Mouse (Mus musculus) stomach, embryonic 16.5 days (tissue): ENCODE measurements at regions not wholly inside any gene's neighbourhood (a gene's known extent, or its start where the extent isn't known, plus 50 kb on each side); places are given as distances from the start of the nearest gene placed in this dataset.

ENCODE experiments used
- ATAC-seq: fragments of 200-750 bp; cut with Nextera tagmentation; 2 replicates; pipeline ENCODE4 v1.8.0; 2017; ENCODE audit warnings: moderate number of reproducible peaks, moderate TSS enrichment; ENCODE audit not compliant: insufficient read depth, low FRiP score
- H3K27ac ChIP-seq: fragments of 300-500 bp; sonication (generic); 2 replicates; pipeline ENCODE4 v1.5.1; 2014; ENCODE audit warnings: low read length
- H3K27me3 ChIP-seq: fragments of 300-500 bp; sonication (generic); 2 replicates; pipeline ENCODE4 v1.6.1; 2014; ENCODE audit warnings: low read length, control low read depth, mixed read lengths; ENCODE audit not compliant: control insufficient read depth, insufficient read depth
- H3K36me3 ChIP-seq: fragments of 300-500 bp; sonication (generic); 2 replicates; pipeline ENCODE4 v1.6.1; 2014; ENCODE audit warnings: low read length; ENCODE audit not compliant: control insufficient read depth, insufficient read depth
- H3K4me1 ChIP-seq: fragments of 300-500 bp; sonication (generic); 2 replicates; pipeline ENCODE4 v1.6.1; 2014; ENCODE audit warnings: low read length, control low read depth, mixed read lengths; ENCODE audit not compliant: control insufficient read depth, insufficient read depth
- H3K4me2 ChIP-seq: fragments of 300-500 bp; sonication (generic); 2 replicates; pipeline ENCODE4 v1.6.1; 2014; ENCODE audit warnings: low read depth, low read length, mixed read lengths
- H3K4me3 ChIP-seq: fragments of 300-500 bp; sonication (generic); replicated peaks from 2 replicates; pipeline ENCODE4 v1.5.1; 2014; ENCODE audit warnings: mild to moderate bottlenecking, low read length
- H3K9ac ChIP-seq: fragments of 300-500 bp; sonication (generic); 2 replicates; pipeline ENCODE4 v1.6.1; 2014; ENCODE audit warnings: low read length
- H3K9me3 ChIP-seq: fragments of 300-500 bp; sonication (generic); replicated peaks from 2 replicates; pipeline ENCODE4 v1.6.1; 2016; ENCODE audit warnings: low read length, control low read depth; ENCODE audit not compliant: control insufficient read depth
- WGBS: fragments of 180-500 bp; shearing (Covaris S2); extraction: QIAGEN DNeasy Blood & Tissue Kit; methylation state at CpG from one replicate; pipeline ENCODE4 v1.1.7; 2014; 5-methylcytosine and 5-hydroxymethylcytosine counted together

- peak overlapping the region; percentile 43 for H3K9ac ChIP-seq
- 40% methylated on average over 17 of the region's 17 CpGs for WGBS
- peak overlapping the region; percentile 60 for H3K27ac ChIP-seq
Measured at GRCm38 (mm10) chr3:143742786-143743571, 462.0 kb downstream of the Lmo4 start.

GRCm38 (mm10) chr3:143738676-143739075 lies 466.3 kb downstream of the Lmo4 start:
- Histone ChIP-seq H3K9me3 (no peaks in the 10 kb centered on the region), H3K27ac (no peak overlapping the region), H3K4me2 (no peak overlapping the region), H3K27me3 (no peaks in the 10 kb centered on the region), H3K36me3 (no peaks in the 10 kb centered on the region), H3K4me1 (no peaks in the 10 kb centered on the region), H3K4me3 (no peak overlapping the region), H3K9ac (no peak overlapping the region)
- ATAC-seq: no peak
- 75% methylated on average over 3 of the region's 3 CpGs for WGBS

More at GRCm38 (mm10) chr3:143742786-143743571, 462.0 kb downstream of the Lmo4 start:
- no peaks in the 10 kb centered on the region for H3K27me3 ChIP-seq
- H3K9me3 ChIP-seq: no peaks in the 10 kb centered on the region
- H3K4me1 ChIP-seq: no peaks in the 10 kb centered on the region
- H3K4me3 ChIP-seq: peak overlapping the region; percentile 29
- H3K36me3 ChIP-seq: no peaks in the 10 kb centered on the region
- H3K4me2 ChIP-seq: peak overlapping the region; percentile 36
- ATAC-seq: peak; percentile 73

GRCm38 (mm10) chr3:143737844-143738243 lies 467.2 kb downstream of the Lmo4 start:
- no peaks in the 10 kb centered on the region for H3K27me3 ChIP-seq
- H3K36me3 ChIP-seq: no peaks in the 10 kb centered on the region
- ATAC-seq: no peak
- no peak overlapping the region for H3K4me2 ChIP-seq
- no peak overlapping the region for H3K4me3 ChIP-seq
- no peak overlapping the region for H3K27ac ChIP-seq
- WGBS: 73% methylated on average over 6 of the region's 6 CpGs
- H3K9me3 ChIP-seq: no peaks in the 10 kb centered on the region
- no peaks in the 10 kb centered on the region for H3K4me1 ChIP-seq
- H3K9ac ChIP-seq: no peak overlapping the region

- H3K9ac ChIP-seq: no peak overlapping the region
- WGBS: 71% methylated on average over 6 of the region's 6 CpGs
- H3K27me3 ChIP-seq: no peaks in the 10 kb centered on the region
- no peaks in the 10 kb centered on the region for H3K9me3 ChIP-seq
- H3K4me2 ChIP-seq: no peak overlapping the region
- no peak overlapping the region for H3K4me3 ChIP-seq
- H3K4me1 ChIP-seq: no peaks in the 10 kb centered on the region
- no peaks in the 10 kb centered on the region for H3K36me3 ChIP-seq
- no peak for ATAC-seq
- no peak overlapping the region for H3K27ac ChIP-seq
Measured at GRCm38 (mm10) chr3:143736651-143737398, 468.2 kb downstream of the Lmo4 start.

- Histone ChIP-seq H3K4me2 (no peak overlapping the region), H3K4me1 (no peaks in the 10 kb centered on the region), H3K9me3 (no peaks in the 10 kb centered on the region), H3K9ac (no peak overlapping the region), H3K27me3 (no peaks in the 10 kb centered on the region), H3K4me3 (no peak overlapping the region), H3K27ac (no peak overlapping the region), H3K36me3 (no peaks in the 10 kb centered on the region)
- no peak for ATAC-seq
- 77% methylated on average over 2 of the region's 2 CpGs for WGBS
Measured at GRCm38 (mm10) chr3:143734791-143735190, 470.2 kb downstream of the Lmo4 start.

- no peaks in the 10 kb centered on the region for H3K9me3 ChIP-seq
- no peaks in the 10 kb centered on the region for H3K27me3 ChIP-seq
- H3K9ac ChIP-seq: no peak overlapping the region
- H3K4me1 ChIP-seq: no peaks in the 10 kb centered on the region
- H3K36me3 ChIP-seq: no peaks in the 10 kb centered on the region
- H3K27ac ChIP-seq: no peak overlapping the region
- 85% methylated on average over 8 of the region's 8 CpGs for WGBS
- H3K4me2 ChIP-seq: no peak overlapping the region
- H3K4me3 ChIP-seq: no peak overlapping the region
- ATAC-seq: no peak
Measured at GRCm38 (mm10) chr3:143732966-143733725, 471.9 kb downstream of the Lmo4 start.

GRCm38 (mm10) chr3:143729473-143730076 lies 475.4 kb downstream of the Lmo4 start:
- H3K9ac ChIP-seq: no peak overlapping the region
- H3K27me3 ChIP-seq: no peaks in the 10 kb centered on the region
- no peaks in the 10 kb centered on the region for H3K4me1 ChIP-seq
- no peak overlapping the region for H3K27ac ChIP-seq
- H3K36me3 ChIP-seq: no peaks in the 10 kb centered on the region
- no peak overlapping the region for H3K4me2 ChIP-seq
- WGBS: 61% methylated on average over 8 of the region's 8 CpGs
- ATAC-seq: no peak
- no peaks in the 10 kb centered on the region for H3K9me3 ChIP-seq
- no peak overlapping the region for H3K4me3 ChIP-seq

GRCm38 (mm10) chr3:143722571-143722970 lies 482.4 kb downstream of the Lmo4 start:
- Histone ChIP-seq H3K4me1 (no peaks in the 10 kb centered on the region), H3K4me3 (no peak overlapping the region), H3K27ac (no peak overlapping the region), H3K9me3 (no peaks in the 10 kb centered on the region), H3K9ac (no peak overlapping the region), H3K36me3 (no peaks in the 10 kb centered on the region), H3K27me3 (no peaks in the 10 kb centered on the region), H3K4me2 (no peak overlapping the region)
- no peak for ATAC-seq
- WGBS: 68% methylated on average over 2 of the region's 2 CpGs
